Mouse (Mus musculus): ENCODE data around the gene Cybc1. TPM values are rescaled to one million over a fixed set of nuclear protein-coding genes. Genes with fewer than 3 reads are reported as not detected.

The Cybc1 gene
- polyA plus RNA-seq, 1 experiment = 25.3 TPM

DNA sequence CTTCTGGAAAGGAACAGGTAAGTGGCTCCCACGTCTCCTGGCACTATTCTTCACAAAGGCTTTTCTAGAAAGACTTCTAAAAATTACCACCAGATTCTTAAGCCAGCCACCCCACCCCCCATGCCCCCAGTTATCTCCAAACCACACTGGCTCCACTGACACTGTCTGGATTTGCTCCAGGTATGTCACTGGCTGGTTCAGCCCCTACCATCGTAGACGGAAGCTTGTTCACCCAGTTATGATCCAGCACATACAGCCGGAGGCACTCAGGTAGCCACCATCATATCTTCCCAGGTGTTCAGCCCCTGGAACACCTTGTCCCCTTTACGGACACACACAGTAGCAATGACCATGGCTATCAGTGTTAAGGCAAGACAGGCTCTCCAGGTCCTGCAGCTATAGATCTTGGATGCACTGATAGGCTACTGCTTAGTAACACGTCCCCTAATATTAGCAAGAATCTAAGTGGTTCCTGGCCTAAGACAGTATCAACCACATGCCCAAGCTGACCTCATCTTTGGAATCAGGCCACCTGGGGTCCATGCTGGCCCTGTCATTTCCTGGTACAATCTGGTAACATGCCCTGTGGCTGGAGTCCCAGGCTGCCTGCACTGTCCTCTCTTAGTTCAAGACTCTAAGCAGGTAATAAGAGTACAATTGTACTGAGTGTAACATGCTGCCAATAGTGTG is 7.7 kb downstream of the Cybc1 start:
- DNase-seq = no peak
- TF ChIP-seq CTCF (IDR thresholded peaks at IDR 0.05; ENCODE audit: insufficient read depth, low read length) = no peak
- no peak for TF ChIP-seq POLR2A (IDR thresholded peaks at IDR 0.05; ENCODE audit: borderline replicate concordance, extremely low read depth, low read depth, low read length)
- Histone ChIP-seq H3K4me3 (replicated peaks; ENCODE audit: extremely low read depth, low read depth, low read length) (no peak overlapping the region), H3K4me1 (ENCODE audit: control insufficient read depth, insufficient read depth, low read length) (no peaks in the 10 kb centered on the region)
- 81% methylated on average over 6 of the region's 6 CpGs for WGBS

DNA sequence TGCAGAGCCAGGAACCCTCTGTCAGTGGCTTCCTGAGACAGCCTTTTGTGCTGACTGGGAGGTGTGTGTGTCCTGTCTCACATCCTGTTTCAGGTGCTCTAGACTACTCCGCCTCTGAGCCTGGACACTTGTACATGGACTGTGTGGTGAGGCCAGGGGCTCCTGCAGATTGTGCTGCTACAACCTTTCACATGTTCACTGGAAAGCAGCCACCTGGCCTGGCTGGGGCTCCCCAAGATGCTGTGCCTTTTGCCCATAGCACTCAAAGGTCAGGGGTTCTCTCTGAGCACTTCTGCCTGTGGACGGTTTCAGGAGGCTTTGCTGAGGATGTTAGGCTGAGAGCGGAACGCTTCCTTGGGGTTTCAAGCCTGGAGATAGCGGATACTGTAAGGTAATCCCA is 8.4 kb downstream of the Cybc1 start:
- no peak for DNase-seq
- no peak overlapping the region for H3K4me3 ChIP-seq (replicated peaks; ENCODE audit: extremely low read depth, low read depth, low read length)
- 87% methylated on average over 5 of the region's 5 CpGs for WGBS

DNA sequence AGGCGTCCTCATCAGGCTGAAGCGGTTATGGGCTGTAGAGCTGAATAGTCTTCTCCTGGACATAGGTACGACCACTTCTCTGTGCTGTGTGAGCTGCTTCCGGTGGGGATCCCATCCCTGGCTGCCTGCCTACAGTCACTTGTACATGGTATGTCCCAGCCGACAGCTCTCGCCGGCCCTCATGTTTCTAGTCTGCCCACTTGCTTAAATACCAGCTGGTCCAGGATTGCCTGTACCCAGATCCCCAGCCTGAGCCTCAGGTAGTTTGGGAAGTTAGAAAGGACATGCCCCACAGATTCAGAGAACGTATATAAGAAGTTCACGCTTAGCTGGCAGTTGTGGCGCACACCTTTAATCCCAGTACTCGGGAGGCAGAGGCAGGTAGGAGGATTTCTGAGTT is 9.3 kb downstream of the Cybc1 start:
- Histone ChIP-seq H3K4me3 (replicated peaks; ENCODE audit: extremely low read depth, low read depth, low read length) (no peak overlapping the region), H3K4me1 (ENCODE audit: control insufficient read depth, insufficient read depth, low read length) (no peaks in the 10 kb centered on the region)
- DNase-seq = no peak
- WGBS = 87% methylated on average over 11 of the region's 11 CpGs
- TF ChIP-seq POLR2A (IDR thresholded peaks at IDR 0.05; ENCODE audit: borderline replicate concordance, extremely low read depth, low read depth, low read length) (no peak), CTCF (IDR thresholded peaks at IDR 0.05; ENCODE audit: insufficient read depth, low read length) (no peak)

More for the DNA sequence above, 8.4 kb downstream of the Cybc1 start:
- no peaks in the 10 kb centered on the region for H3K4me1 ChIP-seq (ENCODE audit: control insufficient read depth, insufficient read depth, low read length)
- TF ChIP-seq POLR2A (IDR thresholded peaks at IDR 0.05; ENCODE audit: borderline replicate concordance, extremely low read depth, low read depth, low read length) (no peak), CTCF (IDR thresholded peaks at IDR 0.05; ENCODE audit: insufficient read depth, low read length) (no peak)

DNA sequence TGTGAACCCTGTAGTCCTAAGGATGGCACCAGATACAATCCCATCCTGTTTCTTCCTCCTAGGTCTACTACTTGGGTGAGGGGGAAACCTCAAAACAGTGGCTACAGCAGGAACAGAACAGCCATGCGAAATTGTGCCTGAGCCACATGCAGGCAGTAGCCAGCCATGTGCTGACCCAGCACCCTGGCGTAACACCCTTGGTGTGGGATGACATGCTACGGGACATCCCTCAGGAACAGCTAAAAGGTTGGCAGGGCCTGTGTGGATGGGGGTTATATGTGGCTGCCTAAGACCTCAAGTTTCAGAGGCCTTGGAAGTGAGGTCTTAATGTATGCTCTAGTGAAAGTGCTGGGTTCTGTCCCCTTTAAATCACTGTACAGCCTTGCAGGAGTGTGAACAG is 12.3 kb downstream of the Cybc1 start:
- no peak overlapping the region for H3K4me3 ChIP-seq (replicated peaks; ENCODE audit: extremely low read depth, low read depth, low read length)
- DNase-seq = no peak
- WGBS = 97% methylated on average over 3 of the region's 3 CpGs
- TF ChIP-seq POLR2A (IDR thresholded peaks at IDR 0.05; ENCODE audit: borderline replicate concordance, extremely low read depth, low read depth, low read length) = no peak
- TF ChIP-seq CTCF (IDR thresholded peaks at IDR 0.05; ENCODE audit: insufficient read depth, low read length) = no peak
- H3K4me1 ChIP-seq (ENCODE audit: control insufficient read depth, insufficient read depth, low read length) = no peaks in the 10 kb centered on the region

DNA sequence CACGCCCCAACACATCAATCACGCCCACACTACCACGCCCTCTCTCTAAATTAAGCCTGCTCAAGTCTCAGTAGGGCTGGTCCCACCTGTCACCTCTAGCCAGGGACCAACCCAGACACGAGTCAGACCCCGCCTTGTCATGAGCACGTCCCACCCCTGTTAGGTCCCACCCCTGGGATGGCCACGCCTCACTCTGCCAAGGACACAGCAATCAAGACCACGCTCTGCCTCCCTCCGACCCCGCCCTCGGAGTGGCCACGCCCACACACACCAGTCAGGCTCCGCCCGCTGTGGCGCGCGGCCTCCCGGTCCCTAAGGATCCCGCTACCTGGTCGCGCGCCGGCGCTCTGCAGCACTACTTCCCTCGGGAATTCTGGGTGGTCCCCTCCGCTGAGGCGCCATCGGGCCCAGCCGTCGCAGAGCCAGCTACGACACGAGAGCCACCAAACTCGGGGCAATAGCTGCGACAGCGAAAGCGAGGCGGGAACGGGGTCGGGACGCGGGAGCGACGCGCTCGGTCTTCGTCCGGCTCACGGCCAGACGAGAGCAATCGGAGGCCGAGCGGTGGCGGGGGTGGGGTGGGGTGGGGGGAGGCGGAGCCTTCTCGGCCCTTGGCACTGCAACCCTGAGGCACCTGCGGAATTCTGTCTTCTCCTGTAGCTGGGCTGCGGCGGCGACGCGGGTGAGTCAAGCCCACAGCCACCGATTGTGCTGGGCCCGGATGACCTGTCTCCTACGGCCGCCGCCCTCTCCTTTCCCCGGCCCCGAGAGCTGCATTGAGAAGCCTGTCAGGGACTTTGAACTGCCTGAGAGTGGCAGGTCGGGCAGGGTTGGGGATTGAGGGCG is 24.7 kb downstream of the Cybc1 start, which contains the start of the genes Hexdc and Ogfod3:
TSS of gene Hexdc (plus strand) at position 273 of the 846 bp plus-strand sequence.
TSS of gene Ogfod3 (minus strand) at position 551 of the 846 bp plus-strand sequence.
- TF ChIP-seq POLR2A (IDR thresholded peaks at IDR 0.05; ENCODE audit: borderline replicate concordance, extremely low read depth, low read depth, low read length) (peak; percentile 74; the same call in 1 of the 2 replicates), CTCF (IDR thresholded peaks at IDR 0.05; ENCODE audit: insufficient read depth, low read length) (no peak)
- peak; percentile 96 for DNase-seq
- under 1% methylated on average over 69 of the region's 70 CpGs for WGBS
- H3K4me3 ChIP-seq (replicated peaks; ENCODE audit: extremely low read depth, low read depth, low read length) = peak within 1 kb of the TSS; percentile 95
- no peaks in the 10 kb centered on the region; the same call in 1 of the 2 replicates for H3K4me1 ChIP-seq (ENCODE audit: control insufficient read depth, insufficient read depth, low read length)

DNA sequence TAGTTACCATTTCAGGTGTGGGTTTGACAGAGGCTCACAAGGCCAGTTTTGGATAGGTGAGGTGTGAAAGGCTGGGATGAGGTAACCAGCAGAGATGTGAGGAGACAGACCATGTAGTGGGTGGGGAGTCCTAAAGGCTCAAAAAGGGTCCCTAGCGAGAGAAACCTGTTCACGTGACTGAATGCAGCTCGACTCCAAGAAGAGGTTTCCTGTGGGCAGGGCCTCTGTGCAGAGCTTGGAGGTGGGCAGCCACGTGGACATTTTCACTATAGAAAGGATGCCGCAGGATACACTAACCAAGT is 25.3 kb downstream of the Cybc1 start:
- no peak for DNase-seq
- Histone ChIP-seq H3K4me3 (replicated peaks; ENCODE audit: extremely low read depth, low read depth, low read length) (peak overlapping the region; percentile 95), H3K4me1 (ENCODE audit: control insufficient read depth, insufficient read depth, low read length) (no peaks in the 10 kb centered on the region; the same call in 1 of the 2 replicates)
- under 1% methylated on average over 5 of the region's 5 CpGs for WGBS
- TF ChIP-seq CTCF (IDR thresholded peaks at IDR 0.05; ENCODE audit: insufficient read depth, low read length) (no peak), POLR2A (IDR thresholded peaks at IDR 0.05; ENCODE audit: borderline replicate concordance, extremely low read depth, low read depth, low read length) (no peak)

DNA sequence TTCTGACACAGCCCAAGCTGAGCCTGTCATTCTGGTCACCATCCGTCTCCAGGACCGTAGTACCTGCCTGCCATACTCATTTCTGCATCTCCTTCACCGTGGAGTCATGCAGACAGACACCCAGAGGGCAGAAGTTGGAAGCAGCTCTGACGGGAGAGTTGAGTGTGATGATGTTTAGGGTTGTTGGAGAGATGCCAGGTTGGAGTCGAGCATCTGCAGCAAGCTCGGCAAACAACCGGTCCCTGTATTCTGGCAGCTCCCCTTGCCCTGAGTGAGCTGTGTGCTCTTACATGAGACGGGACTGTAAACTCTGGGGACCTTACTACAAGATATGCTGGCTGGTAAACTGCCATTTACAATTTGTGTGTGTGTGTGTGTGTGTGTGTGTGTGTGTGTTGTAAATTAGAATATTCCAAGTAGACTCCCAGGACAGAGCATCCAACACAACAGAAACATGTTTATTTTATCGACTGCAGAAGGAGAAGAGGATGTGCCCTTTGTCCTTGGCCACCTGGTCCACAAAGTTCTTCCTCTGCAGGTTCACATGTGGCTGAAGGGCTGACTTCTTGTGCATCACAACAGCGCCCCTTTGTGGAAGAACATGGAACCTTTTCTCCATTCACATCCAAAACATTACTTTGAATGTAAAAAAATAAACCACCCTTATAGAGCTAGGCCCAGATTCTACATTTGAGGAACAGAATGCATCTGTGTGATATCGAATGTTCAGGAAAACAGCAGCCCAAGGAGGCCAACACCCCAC is 27.5 kb downstream of the Cybc1 start:
- WGBS = 41% methylated on average over 11 of the region's 11 CpGs
- TF ChIP-seq CTCF (IDR thresholded peaks at IDR 0.05; ENCODE audit: insufficient read depth, low read length) = peak; percentile 23; the same call in 1 of the 2 replicates
- no peak for TF ChIP-seq POLR2A (IDR thresholded peaks at IDR 0.05; ENCODE audit: borderline replicate concordance, extremely low read depth, low read depth, low read length)
- DNase-seq = no peak
- Histone ChIP-seq H3K4me1 (ENCODE audit: control insufficient read depth, insufficient read depth, low read length) (no peaks in the 10 kb centered on the region; the same call in 1 of the 2 replicates), H3K4me3 (replicated peaks; ENCODE audit: extremely low read depth, low read depth, low read length) (no peak overlapping the region)

DNA sequence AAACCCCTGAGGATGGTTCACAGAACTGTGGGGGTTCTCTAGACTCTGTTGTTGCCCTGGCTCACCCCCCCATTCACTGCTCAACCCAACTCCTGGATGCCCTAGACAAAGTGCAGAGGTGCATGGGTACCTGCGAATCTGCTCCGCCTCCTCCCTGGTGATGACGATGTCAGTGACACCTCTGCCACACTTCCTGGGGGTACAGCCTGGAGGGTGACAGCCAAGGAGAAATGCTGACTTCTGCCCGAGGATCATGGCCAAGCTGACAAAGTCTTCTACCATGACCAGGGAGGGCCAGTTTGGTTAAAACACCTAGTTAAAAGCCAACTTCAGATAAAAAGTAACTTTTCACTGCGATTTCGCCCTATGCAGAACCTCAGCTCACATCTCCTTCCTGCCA is 28.3 kb downstream of the Cybc1 start:
- TF ChIP-seq POLR2A (IDR thresholded peaks at IDR 0.05; ENCODE audit: borderline replicate concordance, extremely low read depth, low read depth, low read length) = no peak
- no peak for TF ChIP-seq CTCF (IDR thresholded peaks at IDR 0.05; ENCODE audit: insufficient read depth, low read length)
- 90% methylated on average over 6 of the region's 6 CpGs for WGBS
- H3K4me1 ChIP-seq (ENCODE audit: control insufficient read depth, insufficient read depth, low read length) = no peaks in the 10 kb centered on the region; the same call in 1 of the 2 replicates
- no peak for DNase-seq
- H3K4me3 ChIP-seq (replicated peaks; ENCODE audit: extremely low read depth, low read depth, low read length) = no peak overlapping the region

DNA sequence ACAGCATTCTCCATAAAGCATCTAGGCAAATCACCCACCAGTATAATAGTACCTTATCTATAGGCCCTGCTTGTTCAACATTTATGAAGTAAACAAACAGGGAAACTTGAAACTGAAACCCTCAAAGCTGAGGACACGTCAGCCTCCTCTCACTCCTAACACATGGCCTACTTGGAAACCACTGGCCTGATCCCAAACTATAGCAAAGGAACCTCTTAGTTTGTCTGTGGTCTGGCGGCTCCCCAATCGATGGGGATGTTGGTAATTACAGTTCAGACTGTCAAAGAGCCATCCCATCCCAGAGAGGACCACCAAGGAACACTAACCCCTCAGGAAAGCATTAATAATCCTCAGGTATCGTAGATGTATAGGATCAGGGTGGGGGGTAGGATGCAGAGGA is 29.3 kb downstream of the Cybc1 start:
- Histone ChIP-seq H3K4me3 (replicated peaks; ENCODE audit: extremely low read depth, low read depth, low read length) (no peak overlapping the region), H3K4me1 (ENCODE audit: control insufficient read depth, insufficient read depth, low read length) (no peaks in the 10 kb centered on the region)
- no peak for DNase-seq
- WGBS = 77% methylated on average over 4 of the region's 4 CpGs
- TF ChIP-seq POLR2A (IDR thresholded peaks at IDR 0.05; ENCODE audit: borderline replicate concordance, extremely low read depth, low read depth, low read length) = no peak
- no peak for TF ChIP-seq CTCF (IDR thresholded peaks at IDR 0.05; ENCODE audit: insufficient read depth, low read length)

Data from lung, adult 2 months (tissue).